Mouse (Mus musculus) myocyte (in vitro differentiated cells): ENCODE measurements around the gene Rfc1.

Experiments
- CEBPB ChIP-seq: IDR thresholded peaks from 2 replicates; pipeline ENCODE4 v1.6.1; 2011; ENCODE audit warnings: mild to moderate bottlenecking, moderate library complexity; ENCODE audit not compliant: poor library complexity, insufficient read depth, severe bottlenecking
- MAX ChIP-seq: IDR thresholded peaks from one replicate; pipeline ENCODE4 v1.6.1; 2011; ENCODE audit warnings: low read depth, mild to moderate bottlenecking, control low read depth
- MYOD1 ChIP-seq, 3 experiments: IDR thresholded peaks; one replicate each; pipeline ENCODE4 v1.6.1; 2011; ENCODE audit warnings: control low read depth in 2 of 3, low read depth in 2 of 3, mild to moderate bottlenecking in 2 of 3, moderate library complexity in 1 of 3; ENCODE audit not compliant: insufficient read length in 2 of 3, control insufficient read depth in 1 of 3
- MYOG ChIP-seq, 3 experiments: IDR thresholded peaks; one replicate each; pipeline ENCODE4 v1.6.1; 2011; ENCODE audit warnings: control low read depth in 2 of 3, low read depth in 2 of 3, mild to moderate bottlenecking in 2 of 3; ENCODE audit not compliant: insufficient read length in 2 of 3, control insufficient read depth in 1 of 3, insufficient read depth in 1 of 3
- POLR2A ChIP-seq: IDR thresholded peaks from one replicate; pipeline ENCODE4 v1.6.1; 2011; ENCODE audit warnings: low read depth, mild to moderate bottlenecking, control low read depth, moderate library complexity; ENCODE audit not compliant: insufficient read length
- POLR2AphosphoS2 ChIP-seq: IDR thresholded peaks from one replicate; pipeline ENCODE4 v1.6.1; 2011; ENCODE audit warnings: low read depth, control low read depth; ENCODE audit not compliant: insufficient read length
- REST ChIP-seq: IDR thresholded peaks from one replicate; pipeline ENCODE4 v1.6.1; 2011; ENCODE audit warnings: mild to moderate bottlenecking, control low read depth, moderate library complexity; ENCODE audit not compliant: insufficient read depth, insufficient read length
- SRF ChIP-seq: IDR thresholded peaks from one replicate; pipeline ENCODE4 v1.6.1; 2011; ENCODE audit warnings: low read depth; ENCODE audit not compliant: control insufficient read depth, insufficient read length
- TCF12 ChIP-seq: IDR thresholded peaks from one replicate; pipeline ENCODE4 v1.6.1; 2011; ENCODE audit warnings: mild to moderate bottlenecking, control low read depth; ENCODE audit not compliant: poor library complexity, insufficient read depth, severe bottlenecking
- TCF3 ChIP-seq: IDR thresholded peaks from one replicate; pipeline ENCODE4 v1.6.1; 2011; ENCODE audit warnings: low read depth, control low read depth; ENCODE audit not compliant: insufficient read length
- USF1 ChIP-seq: IDR thresholded peaks from one replicate; pipeline ENCODE4 v1.6.1; 2011; ENCODE audit warnings: low read depth, mild to moderate bottlenecking, control low read depth, moderate library complexity

GRCm38 (mm10) chr5:65250185-65250855, 85.2 kb downstream of the Rfc1 start:
- TF ChIP-seq POLR2A (no peak), POLR2AphosphoS2 (no peak), TCF12 (no peak), MYOD1 (IDR thresholded peaks at IDR 0.05; ENCODE audit: control insufficient read depth in 1 of 3, insufficient read length in 2 of 3, low read depth in 2 of 3) (no peak), USF1 (no peak), REST (no peak), MAX (no peak), MYOG (IDR thresholded peaks at IDR 0.05; ENCODE audit: control insufficient read depth in 1 of 3, insufficient read depth in 1 of 3, insufficient read length in 2 of 3, low read depth in 2 of 3) (no peak), CEBPB (no peak), TCF3 (no peak), SRF (no peak)
